Mouse (Mus musculus) erythroblast, embryonic 14.5 days (primary cell): ENCODE data around the gene Lrrc7. TPM values are rescaled to one million over a fixed set of nuclear protein-coding genes. Genes with fewer than 3 reads are reported as not detected.
"Not testable (repeated sequence)": the region's sequence is repeated elsewhere in the genome, so short reads cannot be mapped to it uniquely, and the experiment has no call there.

Experiments used
- H3K27me3 ChIP-seq: 2 replicates; pipeline ENCODE4 v1.6.1; 2012; ENCODE audit warnings: inconsistent platforms; ENCODE audit not compliant: control insufficient read depth
- H3K36me3 ChIP-seq: 2 replicates; pipeline ENCODE4 v1.6.1; 2012; ENCODE audit warnings: mild to moderate bottlenecking, inconsistent platforms; ENCODE audit not compliant: control insufficient read depth
- H3K4me1 ChIP-seq: 2 replicates; pipeline ENCODE4 v1.6.1; 2012; ENCODE audit warnings: inconsistent platforms; ENCODE audit not compliant: control insufficient read depth
- H3K4me3 ChIP-seq: replicated peaks from 2 replicates; pipeline ENCODE3; 2012; ENCODE audit warnings: moderate library complexity, mild to moderate bottlenecking, inconsistent platforms
- H3K9me3 ChIP-seq: 2 replicates; pipeline ENCODE4 v1.6.1; 2012; ENCODE audit warnings: low read length, inconsistent platforms, mixed read lengths; ENCODE audit not compliant: control insufficient read depth
- GATA1 ChIP-seq: IDR thresholded peaks from 2 replicates; pipeline ENCODE4 v1.6.1; 2012; ENCODE audit warnings: low read length, inconsistent platforms, mixed read lengths
- TAL1 ChIP-seq: IDR thresholded peaks from 3 replicates; pipeline ENCODE4 v1.6.1; 2012; ENCODE audit warnings: low read length, inconsistent platforms, mixed read lengths
- polyA plus RNA-seq: library from polyadenylated mRNA; stranded (reverse); fragments of >175 nt; gene quantifications from 2 replicates; pipeline ENCODE4 v1.2.3, GENCODE M21; 2012

The Lrrc7 gene
- polyA plus RNA-seq, 1 experiment = not detected

- H3K36me3 ChIP-seq = peaks cover 2% of the 10 kb centered on the region
- H3K4me3 ChIP-seq = no peak overlapping the region
- no peaks in the 10 kb centered on the region for H3K4me1 ChIP-seq
- no peaks in the 10 kb centered on the region for H3K27me3 ChIP-seq
- no peak for TF ChIP-seq GATA1
- TF ChIP-seq TAL1 = no peak
- no peaks in the 10 kb centered on the region; the same call in 1 of the 2 replicates for H3K9me3 ChIP-seq
Measured at GRCm38 (mm10) chr3:158105260-158105659, 456.8 kb downstream of the Lrrc7 start.

- Histone ChIP-seq H3K36me3 (peaks cover 2% of the 10 kb centered on the region), H3K4me3 (no peak overlapping the region), H3K4me1 (no peaks in the 10 kb centered on the region), H3K27me3 (no peaks in the 10 kb centered on the region), H3K9me3 (no peaks in the 10 kb centered on the region; the same call in 1 of the 2 replicates)
- TF ChIP-seq GATA1 (no peak), TAL1 (no peak)
Measured at GRCm38 (mm10) chr3:158103467-158103866, 458.6 kb downstream of the Lrrc7 start.

DNA sequence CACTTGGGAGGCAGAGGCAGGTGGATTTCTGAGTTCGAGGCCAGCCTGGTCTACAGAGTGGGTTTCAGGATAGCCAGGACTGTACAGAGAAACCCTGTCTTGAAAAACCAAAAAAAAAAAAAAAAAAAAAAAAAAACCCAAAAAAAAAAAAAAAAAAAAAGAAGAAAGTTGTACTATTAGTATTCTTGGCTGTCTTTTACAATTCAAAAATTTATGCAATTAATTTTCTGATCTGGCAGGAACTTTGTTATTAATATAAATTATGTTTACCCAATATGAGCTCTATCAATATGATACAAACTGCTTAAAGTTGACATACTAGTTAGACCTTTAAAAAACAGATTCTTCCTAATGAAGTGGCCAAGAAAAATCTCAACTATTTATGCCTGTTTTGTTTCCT is 459.5 kb downstream of the Lrrc7 start:
- not testable (repeated sequence) for H3K27me3 ChIP-seq, H3K4me3 ChIP-seq, H3K9me3 ChIP-seq, H3K36me3 ChIP-seq, H3K4me1 ChIP-seq

GRCm38 (mm10) chr3:158102043-158102442 is 460.0 kb downstream of the Lrrc7 start:
- H3K36me3 ChIP-seq, H3K4me1 ChIP-seq, H3K9me3 ChIP-seq, H3K4me3 ChIP-seq, H3K27me3 ChIP-seq: not testable (repeated sequence)

DNA sequence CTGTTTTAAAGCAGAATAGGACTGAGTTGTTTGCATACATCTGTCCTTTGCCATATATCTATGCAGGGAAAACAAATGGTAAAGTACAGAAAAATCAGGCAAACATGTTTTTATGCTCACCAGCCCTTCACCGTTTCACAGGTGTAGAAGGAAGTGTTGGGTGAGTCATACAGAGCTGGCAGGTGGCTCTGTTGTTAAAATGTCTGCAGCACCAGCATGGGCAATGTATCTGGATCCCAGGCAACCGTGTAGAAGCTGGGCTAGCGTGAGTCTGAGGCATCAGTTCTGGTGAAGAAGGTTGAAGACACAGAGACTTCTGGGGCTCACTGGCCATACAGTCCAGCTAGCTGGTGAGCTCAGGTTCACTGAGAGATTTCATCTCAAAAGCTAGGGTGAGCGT is 468.1 kb downstream of the Lrrc7 start:
- TF ChIP-seq GATA1 = no peak
- TF ChIP-seq TAL1 = no peak
- H3K36me3 ChIP-seq = no peaks in the 10 kb centered on the region
- no peaks in the 10 kb centered on the region for H3K4me1 ChIP-seq

DNA sequence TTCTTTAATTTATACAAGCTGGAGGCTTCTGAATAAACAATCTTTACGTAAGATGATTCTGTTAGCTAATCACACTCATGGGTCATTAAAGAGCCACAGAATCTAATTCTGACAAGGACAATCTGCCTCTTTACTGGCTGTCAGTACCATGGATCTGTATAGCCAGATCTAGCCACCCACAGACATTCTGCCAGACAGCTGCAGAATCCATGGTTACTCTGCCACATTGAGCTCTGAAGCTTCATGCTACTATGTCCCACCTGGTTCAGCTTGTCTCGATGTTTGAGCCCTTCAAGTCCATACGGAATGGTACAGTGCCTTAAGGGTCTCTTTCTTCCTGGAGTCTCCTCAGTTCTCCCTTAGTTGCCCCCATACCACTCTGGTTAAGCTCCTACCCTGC is 470.4 kb downstream of the Lrrc7 start:
- TF ChIP-seq GATA1 = no peak
- TF ChIP-seq TAL1 = no peak
- Histone ChIP-seq H3K4me3 (no peak overlapping the region), H3K4me1 (no peaks in the 10 kb centered on the region), H3K27me3 (no peaks in the 10 kb centered on the region), H3K36me3 (no peaks in the 10 kb centered on the region), H3K9me3 (no peaks in the 10 kb centered on the region)

More for the DNA sequence above, 468.1 kb downstream of the Lrrc7 start:
- Histone ChIP-seq H3K9me3 (no peaks in the 10 kb centered on the region), H3K27me3 (no peaks in the 10 kb centered on the region), H3K4me3 (no peak overlapping the region)

- no peaks in the 10 kb centered on the region for H3K4me1 ChIP-seq
- TF ChIP-seq GATA1 = no peak
- TF ChIP-seq TAL1 = no peak
Measured at GRCm38 (mm10) chr3:158077828-158078227, 484.2 kb downstream of the Lrrc7 start.

DNA sequence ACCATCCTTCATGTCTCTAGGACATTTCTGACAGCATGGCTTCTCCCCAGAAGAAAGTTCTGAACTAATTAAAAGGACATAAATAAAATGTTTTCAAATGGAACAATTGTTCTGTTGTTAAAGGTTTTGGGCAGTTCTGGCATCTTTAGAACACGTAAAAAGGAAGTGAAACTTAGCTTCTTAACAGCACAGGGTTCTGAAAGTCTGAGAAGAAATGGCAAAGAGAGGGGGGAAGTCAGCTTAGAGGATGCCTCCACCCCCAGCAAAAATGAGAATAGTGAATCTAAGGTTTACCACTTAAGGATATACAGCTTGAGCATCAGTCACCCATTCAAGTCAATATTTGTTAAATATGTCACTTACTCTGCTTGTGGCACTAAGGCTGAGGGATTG is 484.6 kb downstream of the Lrrc7 start:
- Histone ChIP-seq H3K27me3 (no peaks in the 10 kb centered on the region), H3K4me3 (no peak overlapping the region), H3K36me3 (no peaks in the 10 kb centered on the region), H3K9me3 (no peaks in the 10 kb centered on the region), H3K4me1 (no peaks in the 10 kb centered on the region)
- TF ChIP-seq GATA1 (no peak), TAL1 (no peak)

More at GRCm38 (mm10) chr3:158077828-158078227, 484.2 kb downstream of the Lrrc7 start:
- H3K27me3 ChIP-seq = no peaks in the 10 kb centered on the region
- H3K36me3 ChIP-seq = no peaks in the 10 kb centered on the region
- no peaks in the 10 kb centered on the region for H3K9me3 ChIP-seq
- no peak overlapping the region for H3K4me3 ChIP-seq

DNA sequence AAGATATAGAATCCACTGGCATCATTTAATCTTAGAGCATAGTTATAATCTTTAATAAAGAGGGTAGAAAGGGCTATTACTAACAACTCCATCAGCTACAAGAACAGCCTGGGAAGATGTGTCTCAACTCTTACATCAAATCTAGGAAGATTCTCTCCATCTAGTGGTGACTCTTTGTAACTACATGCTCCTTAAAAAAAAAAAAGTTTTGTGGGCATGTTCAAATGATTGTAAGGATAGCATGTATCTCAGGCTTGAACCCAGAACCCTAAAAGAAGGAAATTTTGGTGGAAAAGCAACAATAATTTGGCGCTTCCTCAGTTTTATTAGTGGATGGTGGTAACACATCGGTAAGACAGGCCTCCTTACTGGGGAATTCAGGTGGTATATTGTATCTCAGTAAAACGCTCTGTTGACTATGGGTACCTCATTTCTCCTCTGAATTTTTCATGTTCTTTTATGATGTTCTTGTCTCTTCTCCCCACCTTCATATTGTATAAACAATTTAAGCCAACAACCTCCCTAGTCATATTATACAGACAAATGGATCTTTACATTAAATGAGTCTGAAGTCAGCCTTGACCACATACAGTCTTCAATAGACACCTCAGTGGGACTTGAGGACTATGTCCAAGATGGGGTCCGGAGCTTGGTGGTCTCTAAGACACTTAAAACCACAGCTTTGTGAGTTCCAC is 485.2 kb downstream of the Lrrc7 start:
- H3K4me3 ChIP-seq = no peak overlapping the region
- no peaks in the 10 kb centered on the region for H3K36me3 ChIP-seq
- TF ChIP-seq TAL1 = no peak
- no peak for TF ChIP-seq GATA1
- no peaks in the 10 kb centered on the region for H3K4me1 ChIP-seq
- H3K9me3 ChIP-seq = no peaks in the 10 kb centered on the region
- no peaks in the 10 kb centered on the region for H3K27me3 ChIP-seq

DNA sequence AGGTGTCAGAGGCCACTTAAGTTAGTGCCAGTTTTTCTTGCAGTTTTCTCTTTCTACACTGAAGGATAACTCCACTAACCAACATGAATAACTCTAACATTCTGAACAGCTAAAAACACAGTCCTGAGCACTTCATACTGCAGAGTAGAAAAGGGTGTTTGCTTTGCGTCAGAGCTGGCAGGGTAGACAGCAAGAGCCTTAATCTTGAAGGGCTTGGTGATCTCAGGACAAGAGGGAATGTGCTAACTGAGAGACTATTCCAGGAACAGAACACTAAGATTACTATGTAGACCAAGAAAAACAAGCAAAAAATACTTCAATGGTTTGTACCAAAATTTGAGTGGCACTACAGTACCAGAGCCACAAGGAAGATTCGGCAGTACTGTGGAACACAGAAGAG is 487.0 kb downstream of the Lrrc7 start:
- no peaks in the 10 kb centered on the region for H3K4me1 ChIP-seq
- no peak overlapping the region for H3K4me3 ChIP-seq
- TF ChIP-seq TAL1 (no peak), GATA1 (no peak)
- H3K27me3 ChIP-seq = no peaks in the 10 kb centered on the region
- H3K9me3 ChIP-seq = no peaks in the 10 kb centered on the region
- no peaks in the 10 kb centered on the region for H3K36me3 ChIP-seq
